Mouse (Mus musculus) A20 (cell line): Measurements from ENCODE around the gene Itm2c.

Source experiments
- DNase-seq: peaks from one replicate; pipeline ENCODE4 v3.0.0-alpha.2; 2011; ENCODE audit warnings: low read depth, low spot score

Gene Itm2c

DNA sequence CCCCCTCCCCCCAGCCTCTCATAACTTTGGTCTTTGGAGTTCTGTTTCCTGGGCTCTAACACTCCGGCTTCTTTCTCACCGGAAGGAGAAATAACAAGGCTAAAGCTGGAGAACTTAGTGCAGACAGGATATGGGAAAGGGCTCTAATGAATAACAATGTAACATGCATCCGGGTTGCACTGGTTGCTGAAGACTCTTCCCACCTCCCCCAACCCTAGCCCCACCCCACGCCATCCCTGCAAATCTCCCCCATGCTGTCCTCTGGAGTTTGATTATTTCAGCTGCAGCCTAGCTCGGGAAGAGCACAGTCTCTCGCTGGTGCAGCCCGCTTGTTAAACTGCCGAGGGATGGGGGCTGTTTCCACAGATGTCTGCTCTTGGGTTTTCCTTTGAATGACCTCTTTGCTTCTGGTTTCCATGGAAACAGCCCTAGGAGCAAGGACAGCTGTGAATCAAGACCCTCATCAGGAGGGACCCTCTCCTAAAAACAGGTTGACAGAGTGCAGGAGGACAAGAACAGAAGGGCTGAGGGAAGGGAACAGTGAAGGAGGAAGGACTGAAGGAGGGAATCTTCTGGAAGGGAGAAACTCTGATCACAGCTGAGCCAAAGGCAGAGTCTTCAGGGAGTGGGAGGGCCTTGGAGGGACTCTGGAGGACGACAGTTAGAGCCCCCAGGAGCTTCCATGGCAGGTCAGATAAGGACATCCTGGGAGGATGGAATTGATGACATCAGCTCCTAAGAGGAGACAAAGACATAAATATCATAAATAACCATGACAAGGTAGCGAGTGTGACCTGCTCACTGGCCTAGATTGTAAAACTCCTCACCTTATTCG lies 39.8 kb downstream of the Itm2c start:
- DNase-seq: no peak

GRCm38 (mm10) chr1:85934560-85934959 lies 40.5 kb downstream of the Itm2c start:
- DNase-seq: no peak

DNA sequence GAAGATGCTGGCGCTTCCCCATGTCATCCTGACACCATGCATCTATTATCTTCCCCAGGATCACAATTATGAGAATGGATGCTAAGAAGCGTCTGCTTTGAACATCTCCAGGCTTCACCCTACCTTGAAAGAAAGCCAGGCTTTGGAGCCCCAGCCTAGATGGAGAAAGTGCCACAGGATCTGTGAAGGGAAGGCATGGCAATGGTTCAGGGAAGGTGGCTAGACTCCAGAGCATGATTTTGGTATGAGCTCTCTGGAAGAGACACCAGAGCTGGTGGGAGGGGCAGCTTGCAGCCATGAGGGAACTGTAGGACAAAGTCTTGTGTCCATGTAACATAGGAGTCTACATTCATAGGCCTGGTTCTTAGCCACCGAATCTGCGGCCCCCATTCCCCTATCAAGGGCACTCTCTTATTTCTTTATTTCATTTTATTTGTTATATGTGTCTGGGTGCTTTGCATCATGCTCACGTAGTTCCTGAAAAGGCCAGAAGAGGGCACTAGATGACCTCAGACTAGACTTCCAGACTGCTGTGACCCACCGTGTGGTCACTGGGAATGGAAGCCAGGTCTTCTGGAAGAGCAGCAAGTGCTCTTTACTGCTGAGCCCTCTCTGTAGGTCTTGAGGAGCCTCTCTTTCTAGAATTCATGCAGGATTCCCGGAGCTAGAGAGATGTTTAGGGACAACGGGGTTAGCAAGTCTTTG lies 41.2 kb downstream of the Itm2c start:
- DNase-seq: peak; percentile 73

GRCm38 (mm10) chr1:85936265-85936664 lies 42.2 kb downstream of the Itm2c start:
- no peak for DNase-seq

DNA sequence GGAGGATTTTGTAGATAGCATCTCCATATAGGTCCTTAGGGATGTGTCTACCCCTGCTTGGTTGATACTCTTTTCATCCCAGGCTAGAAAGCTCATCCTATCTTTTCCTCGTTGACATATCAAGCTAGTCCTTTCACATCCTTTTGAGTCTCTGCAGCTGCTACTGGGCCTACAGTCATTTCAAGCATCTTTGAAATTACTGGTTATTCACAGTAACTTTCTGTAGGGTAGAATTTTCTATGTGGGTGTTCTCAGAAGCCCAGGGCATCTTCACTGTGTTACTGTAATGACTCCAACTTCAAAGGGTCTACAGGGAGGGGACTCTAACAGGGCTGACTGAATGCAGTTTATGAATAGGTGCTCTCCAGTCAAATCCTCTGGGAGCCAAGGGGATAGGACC lies 43.2 kb downstream of the Itm2c start:
- DNase-seq: no peak

GRCm38 (mm10) chr1:85942318-85942717 lies 48.2 kb downstream of the Itm2c start:
- DNase-seq: no peak

DNA sequence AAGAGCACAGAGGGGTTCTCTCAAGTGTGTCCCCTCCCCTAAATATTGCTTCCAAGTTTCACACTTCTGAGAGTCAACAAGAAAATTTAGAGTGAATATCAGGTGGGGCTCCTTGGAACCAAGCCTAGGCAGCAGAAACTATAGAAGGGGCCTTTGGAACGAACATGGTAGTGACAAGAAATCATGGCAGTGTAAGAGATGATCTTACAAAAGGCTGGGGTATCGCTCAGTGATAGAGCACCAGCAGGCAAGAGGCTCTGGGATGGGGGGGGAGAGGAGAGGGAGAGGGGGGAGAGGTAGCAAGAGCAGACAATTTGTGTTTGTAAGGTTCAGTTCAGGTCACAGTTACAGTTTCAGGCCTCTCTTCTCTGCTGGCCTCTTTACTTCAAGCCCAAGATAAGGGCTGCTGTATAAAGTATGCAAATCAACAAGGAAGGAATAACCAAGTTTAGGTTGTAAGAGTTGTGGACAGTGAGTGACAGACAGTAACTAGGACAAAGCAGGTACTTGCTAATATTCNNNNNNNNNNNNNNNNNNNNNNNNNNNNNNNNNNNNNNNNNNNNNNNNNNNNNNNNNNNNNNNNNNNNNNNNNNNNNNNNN lies 55.1 kb downstream of the Itm2c start:
- DNase-seq: no peak

- DNase-seq: no peak
Observed at GRCm38 (mm10) chr1:85955150-85955549, 61.1 kb downstream of the Itm2c start.

DNA sequence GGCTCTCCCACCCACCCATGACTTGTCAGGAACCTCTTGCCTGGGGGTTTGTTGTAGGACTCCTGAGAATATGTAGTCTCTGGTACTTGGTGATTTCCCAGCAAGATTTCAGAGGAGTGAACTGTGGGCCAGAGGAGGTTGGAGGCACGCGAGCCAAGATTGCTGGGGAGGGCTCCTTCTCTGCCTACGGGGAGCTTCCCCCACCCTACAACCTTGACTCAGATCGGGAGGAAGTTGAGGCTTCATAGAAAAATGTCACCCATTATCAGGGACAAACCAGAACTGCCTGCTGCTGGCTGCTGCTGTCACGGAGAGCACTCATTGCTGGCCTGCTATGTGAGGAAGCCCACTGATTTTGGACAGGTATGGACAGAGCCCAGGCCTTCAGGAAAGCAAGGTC lies 63.2 kb downstream of the Itm2c start:
- DNase-seq: no peak

DNA sequence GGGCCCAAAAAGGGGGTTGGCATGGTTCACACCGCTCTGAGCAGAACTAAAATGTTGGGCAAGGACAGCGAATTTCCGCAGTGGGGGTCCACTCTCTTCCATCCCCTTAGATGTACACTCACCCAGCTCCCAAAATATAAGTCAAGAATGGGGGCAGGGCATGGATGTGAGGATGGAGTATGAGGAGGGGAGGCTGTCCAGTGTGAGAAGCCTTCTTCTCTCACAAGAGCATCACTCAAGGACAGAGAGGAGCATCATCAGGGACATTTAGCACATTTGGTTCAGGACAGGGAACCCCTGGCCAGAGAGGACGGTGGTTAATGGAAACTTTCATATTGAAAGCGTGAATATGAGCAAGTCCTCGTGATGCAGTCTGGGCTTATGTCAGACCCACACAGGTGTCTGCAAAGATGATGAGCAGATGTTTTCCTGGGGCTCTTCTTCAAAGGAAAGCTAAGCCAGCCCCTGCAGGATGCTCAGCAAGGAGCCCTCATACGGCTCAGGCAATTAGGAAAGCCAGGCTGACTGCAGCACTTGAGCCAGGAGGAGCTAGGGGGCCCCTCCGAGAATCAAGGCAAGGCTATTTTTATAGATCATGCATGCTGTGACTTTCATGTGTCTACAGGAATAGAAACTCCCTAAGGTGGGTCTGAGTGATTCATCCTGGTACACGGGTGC lies 64.0 kb downstream of the Itm2c start:
- DNase-seq: peak; percentile 38
